Mouse (Mus musculus): ENCODE results near the gene Unk.

DNA sequence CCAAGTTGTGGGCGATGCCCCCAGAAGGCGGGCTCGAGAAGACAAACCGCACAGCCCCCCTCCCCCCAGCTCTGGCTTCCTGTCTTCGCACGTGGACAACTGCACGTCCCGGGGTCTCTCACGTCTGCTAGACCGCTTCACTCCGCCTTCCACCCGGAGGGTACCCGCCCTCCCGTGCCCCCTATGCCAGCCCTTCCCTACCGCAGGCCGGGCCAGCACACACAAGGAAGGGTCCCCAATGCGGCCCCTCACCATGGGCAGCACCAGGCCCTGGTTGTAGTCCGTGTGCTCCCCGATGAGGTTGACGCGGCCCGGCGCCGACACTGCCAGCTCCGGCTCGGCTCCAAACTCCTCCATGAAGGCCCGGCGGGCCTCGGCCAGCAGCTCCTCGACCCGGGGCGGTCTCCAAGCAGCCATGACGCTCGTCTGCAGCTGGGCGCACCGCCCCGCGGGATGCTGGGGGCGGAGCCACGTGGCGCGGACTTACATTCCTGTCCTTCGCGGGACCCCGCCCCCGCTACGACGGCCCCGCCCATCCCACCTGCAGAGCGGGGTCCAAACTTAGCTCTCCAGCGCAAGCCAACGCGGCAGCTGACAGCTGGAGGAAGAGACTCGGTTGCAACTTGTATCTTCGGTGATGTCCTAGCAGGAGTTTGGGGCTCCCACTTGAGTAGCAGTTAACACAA, 17.7 kb upstream of the Unk start, which contains the start of gene Galk1:
- TF ChIP-seq CTCF (IDR thresholded peaks at IDR 0.05; ENCODE audit: control insufficient read depth, insufficient read depth, insufficient read length): no peak
- TF ChIP-seq MYOG (IDR thresholded peaks at IDR 0.05; ENCODE audit: control insufficient read depth, extremely low read depth, insufficient read length): no peak
- TF ChIP-seq MAX (IDR thresholded peaks at IDR 0.05): peak; percentile 83
- no peak for TF ChIP-seq MYOD1 (IDR thresholded peaks at IDR 0.05; ENCODE audit: control insufficient read depth, insufficient read length, low read depth)
- no peak for TF ChIP-seq FOSL1 (IDR thresholded peaks at IDR 0.05; ENCODE audit: insufficient read depth, low read length, poor library complexity, severe bottlenecking)
- TF ChIP-seq CEBPB (IDR thresholded peaks at IDR 0.05; ENCODE audit: low read depth): no peak

All from C2C12 (cell line).